Mouse (Mus musculus): ENCODE measurements around the gene Zfp950.

DNA sequence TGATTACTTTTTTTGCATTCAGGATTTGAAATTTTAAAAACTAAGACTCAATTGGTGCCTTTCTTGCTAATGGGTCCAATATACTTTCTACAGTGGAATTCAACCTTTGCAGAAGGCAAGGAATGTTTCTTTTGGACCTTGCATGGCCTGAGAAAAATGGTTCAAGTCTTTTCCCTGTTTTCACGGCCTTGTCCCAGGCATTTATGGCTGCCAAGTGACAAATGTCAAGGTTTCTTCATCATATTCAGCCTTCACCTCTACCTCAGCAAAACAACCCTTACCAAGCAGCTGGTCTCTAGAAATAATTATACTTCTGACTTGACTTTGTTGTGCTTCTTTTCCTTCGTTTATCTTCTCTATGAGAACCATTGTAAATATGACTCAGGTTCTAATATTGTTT is 43.9 kb downstream of the Zfp950 start:
- no peak for TF ChIP-seq CTCF (IDR thresholded peaks at IDR 0.05; ENCODE audit: extremely low read depth, insufficient read depth, low read length)
- no peak for TF ChIP-seq POLR2A (IDR thresholded peaks at IDR 0.05; ENCODE audit: extremely low read depth, insufficient read depth, low read length)

Measured in cortical plate, adult 2 months (tissue).